Mouse (Mus musculus) layer of hippocampus, postnatal 10 days (tissue): ENCODE data around the gene Efcab2. TPM values are rescaled to one million over a fixed set of nuclear protein-coding genes. Genes with fewer than 3 reads are reported as not detected.

Source experiments
- DNase-seq, 2 experiments: peaks; one replicate each; pipeline ENCODE4 v3.0.0; 2021; ENCODE audit warnings: low spot score in 2 of 2
- total RNA-seq, 2 experiments: library from RNA; stranded (reverse); gene quantifications; 2 replicates each; pipeline ENCODE4 v1.2.3; 2021

Gene Efcab2
- total RNA-seq, 2 experiments from 2014 or later, result 10.6 to 11.1 TPM

GRCm38 (mm10) chr1:178468280-178468679 lies 62.4 kb downstream of the Efcab2 start:
- no peak for DNase-seq

GRCm38 (mm10) chr1:178483854-178484253 lies 78.0 kb downstream of the Efcab2 start:
- no peak for DNase-seq

GRCm38 (mm10) chr1:178485138-178485867 lies 79.4 kb downstream of the Efcab2 start:
- no peak for DNase-seq

GRCm38 (mm10) chr1:178485868-178486220 lies 80.0 kb downstream of the Efcab2 start:
- no peak for DNase-seq

GRCm38 (mm10) chr1:178486828-178487227 lies 80.9 kb downstream of the Efcab2 start:
- peak in 1 of 2 experiments; percentile 37 for DNase-seq

GRCm38 (mm10) chr1:178489127-178489526 lies 83.2 kb downstream of the Efcab2 start:
- peak in 1 of 2 experiments; percentile 22 for DNase-seq

- no peak for DNase-seq
Measured at GRCm38 (mm10) chr1:178491733-178492132, 85.8 kb downstream of the Efcab2 start.

- DNase-seq, result no peak
Measured at GRCm38 (mm10) chr1:178492493-178492892, 86.6 kb downstream of the Efcab2 start.

GRCm38 (mm10) chr1:178496186-178496585 lies 90.3 kb downstream of the Efcab2 start:
- no peak for DNase-seq

- DNase-seq, result peak in 1 of 2 experiments; percentile 23
Measured at GRCm38 (mm10) chr1:178496841-178497240, 91.0 kb downstream of the Efcab2 start.

- no peak for DNase-seq
Measured at GRCm38 (mm10) chr1:178506938-178507337, 101.1 kb downstream of the Efcab2 start.

- DNase-seq, result no peak
Measured at GRCm38 (mm10) chr1:178512323-178513031, 106.6 kb downstream of the Efcab2 start.

- no peak for DNase-seq
Measured at GRCm38 (mm10) chr1:178513954-178514353, 108.1 kb downstream of the Efcab2 start.

GRCm38 (mm10) chr1:178515839-178516238 lies 110.0 kb downstream of the Efcab2 start:
- DNase-seq, result no peak

- DNase-seq, result no peak
Measured at GRCm38 (mm10) chr1:178522389-178522788, 116.5 kb downstream of the Efcab2 start.

- no peak for DNase-seq
Measured at GRCm38 (mm10) chr1:178523152-178523551, 117.3 kb downstream of the Efcab2 start.

GRCm38 (mm10) chr1:178527185-178527546 lies 121.3 kb downstream of the Efcab2 start:
- DNase-seq, result peak; percentile 73 to 76

GRCm38 (mm10) chr1:178527547-178528361 lies 121.9 kb downstream of the Efcab2 start:
- DNase-seq, result peak; percentile 50 to 62

GRCm38 (mm10) chr1:178528431-178529351 lies 122.8 kb downstream of the Efcab2 start, which contains the start of gene Kif26b:
TSS of gene Kif26b (plus strand) at chr1:178529125.
- DNase-seq, result peak; percentile 72 to 77

- DNase-seq, result peak; percentile 34 to 53
Measured at GRCm38 (mm10) chr1:178529512-178530300, 123.8 kb downstream of the Efcab2 start.
